Mouse (Mus musculus) thymus, adult 2 months (tissue): ENCODE data around the gene 2010003K11Rik. TPM values are rescaled to one million over a fixed set of nuclear protein-coding genes. Genes with fewer than 3 reads are reported as not detected.

Experiments used
- DNase-seq: peaks from one replicate; pipeline ENCODE4 v3.0.0; 2021
- H3K27ac ChIP-seq: fragments of 200-500 bp; 2 replicates; pipeline ENCODE4 v1.5.1; 2012; ENCODE audit warnings: low read length, control low read depth; ENCODE audit not compliant: control insufficient read depth, insufficient read depth
- H3K27me3 ChIP-seq: fragments of 200-500 bp; 2 replicates; pipeline ENCODE4 v1.6.1; 2012; ENCODE audit warnings: mild to moderate bottlenecking, low read length, moderate library complexity, mixed read lengths; ENCODE audit not compliant: control insufficient read depth, insufficient read depth
- H3K36me3 ChIP-seq: fragments of 200-500 bp; 2 replicates; pipeline ENCODE4 v1.6.1; 2012; ENCODE audit warnings: mild to moderate bottlenecking, low read length, moderate library complexity; ENCODE audit not compliant: control insufficient read depth, insufficient read depth
- H3K4me1 ChIP-seq: fragments of 200-500 bp; replicated peaks from 2 replicates; pipeline ENCODE4 v1.6.1; 2012; ENCODE audit warnings: low read length; ENCODE audit not compliant: control insufficient read depth, insufficient read depth
- H3K4me3 ChIP-seq: fragments of 200-500 bp; 2 replicates; pipeline ENCODE4 v1.5.1; 2012; ENCODE audit warnings: mild to moderate bottlenecking, low read length, control low read depth, moderate library complexity; ENCODE audit not compliant: control insufficient read depth, insufficient read depth
- CTCF ChIP-seq: fragments of 200-500 bp; IDR thresholded peaks from 2 replicates; pipeline ENCODE4 v1.5.1; 2012; ENCODE audit warnings: mild to moderate bottlenecking, control low read depth, low read length, moderate library complexity, borderline replicate concordance; ENCODE audit not compliant: control insufficient read depth, poor library complexity, insufficient read depth; ENCODE audit errors: extremely low read depth
- POLR2A ChIP-seq: fragments of 200-500 bp; IDR thresholded peaks from 2 replicates; pipeline ENCODE4 v1.6.1; 2012; ENCODE audit warnings: mild to moderate bottlenecking, low read length, control low read depth, moderate library complexity; ENCODE audit not compliant: control insufficient read depth, poor library complexity, insufficient read depth; ENCODE audit errors: extremely low read depth
- WGBS: fragments of 180-500 bp; shearing (Covaris S2); methylation state at CpG from one replicate; pipeline ENCODE4 v1.1.7; 2018; 5-methylcytosine and 5-hydroxymethylcytosine counted together
- polyA plus RNA-seq: library from polyadenylated mRNA; depleted of rRNA; stranded (reverse); fragments of >200 nt; gene quantifications from 2 replicates; pipeline ENCODE4 v1.2.3, GENCODE M21; 2012

Gene 2010003K11Rik
- polyA plus RNA-seq, 1 experiment = 0.90 TPM

- no peak for TF ChIP-seq POLR2A
- TF ChIP-seq CTCF = no peak
- Histone ChIP-seq H3K4me1 (no peaks in the 10 kb centered on the region), H3K27ac (no peak overlapping the region), H3K36me3 (no peaks in the 10 kb centered on the region), H3K4me3 (no peak overlapping the region), H3K27me3 (no peaks in the 10 kb centered on the region)
- 82% methylated on average over 9 of the region's 9 CpGs for WGBS
- no peak for DNase-seq
These were observed 5.7 kb downstream of the 2010003K11Rik start for GRCm38 (mm10) chr19:4492526-4493296.

GRCm38 (mm10) chr19:4491080-4491695 is 7.2 kb downstream of the 2010003K11Rik start:
- TF ChIP-seq CTCF = no peak
- 89% methylated on average over 10 of the region's 10 CpGs for WGBS
- no peak for DNase-seq
- Histone ChIP-seq H3K27ac (no peak overlapping the region), H3K36me3 (no peaks in the 10 kb centered on the region), H3K27me3 (no peaks in the 10 kb centered on the region), H3K4me3 (no peak overlapping the region), H3K4me1 (no peaks in the 10 kb centered on the region)

- Histone ChIP-seq H3K27ac (no peak overlapping the region), H3K4me1 (no peaks in the 10 kb centered on the region), H3K36me3 (no peaks in the 10 kb centered on the region), H3K27me3 (no peaks in the 10 kb centered on the region), H3K4me3 (no peak overlapping the region)
- TF ChIP-seq POLR2A (no peak), CTCF (no peak)
- no peak for DNase-seq
- WGBS = 91% methylated on average over 2 of the region's 2 CpGs
These were observed 10.5 kb downstream of the 2010003K11Rik start for GRCm38 (mm10) chr19:4487877-4488276.

DNA sequence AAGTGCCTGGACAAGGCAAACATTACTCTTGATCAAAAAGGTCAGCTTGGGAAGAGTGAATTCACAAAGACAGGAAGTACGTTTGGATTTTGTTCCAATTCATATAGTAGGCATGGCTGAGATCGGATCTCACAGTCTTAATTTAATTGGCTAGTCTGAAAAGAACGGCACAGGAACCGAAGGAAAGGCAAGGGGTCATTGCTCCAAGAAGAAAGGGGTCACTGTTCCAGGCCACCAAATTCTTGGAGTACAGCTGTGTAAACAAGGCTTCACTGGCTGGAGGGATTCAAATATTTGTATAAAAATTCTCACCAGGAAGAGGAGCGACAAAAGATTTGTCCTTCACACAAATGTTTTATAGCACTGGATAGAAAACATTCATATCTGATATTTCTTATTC is 13.4 kb downstream of the 2010003K11Rik start:
- no peak for DNase-seq
- H3K27ac ChIP-seq = no peak overlapping the region
- no peaks in the 10 kb centered on the region for H3K36me3 ChIP-seq
- 90% methylated on average over 5 of the region's 5 CpGs for WGBS
- H3K27me3 ChIP-seq = no peaks in the 10 kb centered on the region
- no peak overlapping the region for H3K4me3 ChIP-seq
- TF ChIP-seq CTCF = no peak
- no peak for TF ChIP-seq POLR2A
- H3K4me1 ChIP-seq = no peaks in the 10 kb centered on the region

DNA sequence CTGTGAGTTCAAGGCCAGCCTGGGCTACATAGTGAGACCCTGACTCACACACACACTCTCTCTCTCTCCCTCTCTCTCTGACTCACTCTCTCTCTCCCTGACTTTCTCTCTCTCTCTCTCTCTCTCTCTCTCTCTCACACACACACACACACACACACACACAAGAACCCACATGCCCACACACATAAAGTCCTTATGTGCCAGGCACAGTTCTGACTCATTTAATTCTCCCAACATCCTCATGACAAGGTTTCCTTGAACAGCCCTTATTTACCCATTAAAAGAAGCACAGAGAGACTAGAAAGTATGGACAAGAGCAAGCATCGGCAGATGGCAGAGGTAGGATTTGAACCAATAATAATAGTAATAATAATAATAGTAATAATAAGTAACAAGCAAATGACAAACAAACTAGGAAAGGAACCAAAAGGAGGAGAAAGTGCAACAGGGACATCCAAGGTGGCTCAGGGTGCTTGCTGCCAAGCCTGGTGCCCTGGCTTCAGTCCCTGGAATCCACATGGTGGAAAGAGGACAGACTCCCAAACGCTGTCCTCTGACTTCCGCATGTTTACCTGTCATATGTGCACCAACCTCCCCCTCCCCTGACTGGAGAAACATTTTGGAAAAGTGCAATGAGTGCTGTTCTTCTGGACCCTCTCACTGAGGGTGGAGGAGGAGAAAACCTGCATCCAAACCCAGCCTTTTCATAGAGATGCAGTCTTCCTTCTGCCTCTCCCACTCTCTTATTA is 16.1 kb downstream of the 2010003K11Rik start:
- no peak for DNase-seq
- Histone ChIP-seq H3K27me3 (peaks cover 2% of the 10 kb centered on the region; the same call in 1 of the 2 replicates), H3K27ac (no peak overlapping the region), H3K4me1 (0 out of 2 replicates have a peak, but pooled peaks cover under 1% of the 10 kb centered on the region), H3K4me3 (no peak overlapping the region), H3K36me3 (no peaks in the 10 kb centered on the region)
- WGBS = 94% methylated on average over 3 of the region's 3 CpGs
- no peak for TF ChIP-seq CTCF
- TF ChIP-seq POLR2A = no peak

- no peak for DNase-seq
- H3K27ac ChIP-seq = no peak overlapping the region
- TF ChIP-seq CTCF (no peak), POLR2A (no peak)
- no peak overlapping the region for H3K4me3 ChIP-seq
- H3K4me1 ChIP-seq = peaks cover 10% of the 10 kb centered on the region; the same call in 1 of the 2 replicates
- no peaks in the 10 kb centered on the region for H3K36me3 ChIP-seq
- 19% methylated on average over 4 of the region's 4 CpGs for WGBS
- peaks cover 9% of the 10 kb centered on the region; the same call in 1 of the 2 replicates for H3K27me3 ChIP-seq
These were observed 17.1 kb downstream of the 2010003K11Rik start for GRCm38 (mm10) chr19:4481326-4481725.
